8 mouse cellular contexts compared by ENCODE assay signal in the genomic region with DNA sequence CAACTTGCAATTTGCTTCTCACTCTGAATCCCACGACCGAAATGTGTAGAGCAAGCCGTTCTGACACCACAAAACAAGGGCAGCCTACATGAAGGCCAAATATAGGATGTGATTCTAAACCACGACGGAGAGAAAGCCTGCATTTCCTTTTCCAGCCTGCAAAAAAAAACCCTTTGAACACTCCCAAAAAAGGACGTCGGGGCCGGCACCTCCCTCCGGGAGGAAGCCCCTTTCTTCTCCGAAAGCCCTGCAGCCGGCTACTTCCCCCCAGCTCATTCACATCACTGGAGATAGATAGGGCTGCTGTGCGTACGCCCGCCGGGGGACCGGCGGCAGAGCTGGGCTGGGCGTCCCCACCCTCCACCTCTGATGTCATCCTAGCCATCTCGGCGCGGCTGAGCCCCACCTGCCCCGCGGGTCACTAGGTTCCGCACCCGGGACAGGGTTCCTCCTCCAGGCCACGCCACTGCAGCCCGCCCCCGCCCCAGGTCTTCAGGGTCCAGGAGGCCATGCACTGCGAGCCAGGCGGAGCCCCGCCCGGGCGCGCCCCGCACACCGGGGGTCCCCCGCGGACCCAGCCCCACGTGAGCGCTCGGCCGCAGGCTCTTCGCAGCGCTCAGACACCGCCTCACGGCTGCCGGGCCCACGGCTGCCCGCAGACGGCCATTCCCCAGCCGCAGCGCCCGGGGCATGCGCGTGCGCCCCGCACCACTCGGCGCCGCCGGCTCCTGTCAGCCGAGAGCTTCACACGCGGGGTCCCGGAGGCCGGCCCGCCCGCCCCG. TPM values are rescaled to one million over a fixed set of nuclear protein-coding genes. Genes with fewer than 3 reads are reported as not detected.
DNase-seq lines count a peak whose midpoint lies in the region; ATAC-seq lines count a peak whose summit lies in the region.

No protein-coding gene starts in this region.

- H3K27me3 ChIP-seq in embryonic facial prominence, embryonic 14.5 days (replicated peaks; ENCODE audit: control insufficient read depth, insufficient read depth, low read length), result no peaks in the 10 kb centered on the region
- no peaks in the 10 kb centered on the region for H3K27me3 ChIP-seq in heart, embryonic 11.5 days (ENCODE audit: control insufficient read depth, insufficient read depth, low read length)
- H3K27me3 ChIP-seq in kidney, embryonic 14.5 days (ENCODE audit: control insufficient read depth, insufficient read depth, low read length), result no peaks in the 10 kb centered on the region
- H3K27me3 ChIP-seq in liver, embryonic 16.5 days (ENCODE audit: control insufficient read depth, insufficient read depth, low read depth, low read length), result no peaks in the 10 kb centered on the region

- peak overlapping the region; percentile 91 for H3K27ac ChIP-seq in embryonic facial prominence, embryonic 14.5 days (replicated peaks; ENCODE audit: low read depth, low read length)
- peak overlapping the region; percentile 96 for H3K27ac ChIP-seq in heart, embryonic 11.5 days (ENCODE audit: low read depth, low read length)
- peak overlapping the region; percentile 94 for H3K27ac ChIP-seq in kidney, embryonic 14.5 days (ENCODE audit: low read depth, low read length)
- peak overlapping the region; percentile 93 for H3K27ac ChIP-seq in liver, embryonic 16.5 days (ENCODE audit: low read length)

- no peaks in the 10 kb centered on the region for H3K9me3 ChIP-seq in embryonic facial prominence, embryonic 14.5 days (ENCODE audit: control insufficient read depth, low read length)
- H3K9me3 ChIP-seq in heart, embryonic 11.5 days (replicated peaks; ENCODE audit: control insufficient read depth, low read length), result no peaks in the 10 kb centered on the region
- no peaks in the 10 kb centered on the region for H3K9me3 ChIP-seq in kidney, embryonic 14.5 days (ENCODE audit: control insufficient read depth, low read length)
- H3K9me3 ChIP-seq in liver, embryonic 16.5 days (replicated peaks; ENCODE audit: control insufficient read depth, low read length), result no peaks in the 10 kb centered on the region

- H3K4me1 ChIP-seq in embryonic facial prominence, embryonic 14.5 days (ENCODE audit: control insufficient read depth, insufficient read depth, low read length), result peaks cover 26% of the 10 kb centered on the region
- H3K4me1 ChIP-seq in heart, embryonic 11.5 days (ENCODE audit: control insufficient read depth, insufficient read depth, low read length), result peaks cover 45% of the 10 kb centered on the region
- peaks cover 40% of the 10 kb centered on the region for H3K4me1 ChIP-seq in kidney, embryonic 14.5 days (ENCODE audit: control insufficient read depth, insufficient read depth, low read length)
- H3K4me1 ChIP-seq in liver, embryonic 16.5 days (ENCODE audit: control insufficient read depth, low read depth, low read length), result peaks cover 53% of the 10 kb centered on the region

- H3K36me3 ChIP-seq in embryonic facial prominence, embryonic 14.5 days (ENCODE audit: control insufficient read depth, insufficient read depth, low read length), result no peaks in the 10 kb centered on the region
- no peaks in the 10 kb centered on the region; the same call in 1 of the 2 replicates for H3K36me3 ChIP-seq in heart, embryonic 11.5 days (ENCODE audit: control insufficient read depth, insufficient read depth, low read length)
- no peaks in the 10 kb centered on the region for H3K36me3 ChIP-seq in kidney, embryonic 14.5 days (ENCODE audit: control insufficient read depth, insufficient read depth, low read length)
- H3K36me3 ChIP-seq in liver, embryonic 16.5 days (ENCODE audit: control insufficient read depth, insufficient read depth), result no peaks in the 10 kb centered on the region

- peak; percentile 51 for ATAC-seq in embryonic facial prominence, embryonic 14.5 days (ENCODE audit: low read depth)
- ATAC-seq in heart, embryonic 11.5 days (replicated peaks; ENCODE audit: insufficient number of reproducible peaks, low FRiP score, low TSS enrichment), result peak; percentile 82
- peak; percentile 70 for ATAC-seq in kidney, embryonic 14.5 days (ENCODE audit: low FRiP score, low TSS enrichment)
- peak; percentile 80 for ATAC-seq in liver, embryonic 16.5 days (ENCODE audit: low read depth)

- H3K4me3 ChIP-seq in embryonic facial prominence, embryonic 14.5 days (ENCODE audit: low read depth, low read length), result peak overlapping the region; percentile 93
- H3K4me3 ChIP-seq in heart, embryonic 11.5 days (ENCODE audit: low read depth, low read length), result peak overlapping the region; percentile 86
- H3K4me3 ChIP-seq in kidney, embryonic 14.5 days (ENCODE audit: low read length), result peak overlapping the region; percentile 89
- H3K4me3 ChIP-seq in liver, embryonic 16.5 days (ENCODE audit: low read depth, low read length), result peak overlapping the region; percentile 91

- 1% methylated on average over 36 of the region's 69 CpGs for WGBS in embryonic facial prominence, embryonic 14.5 days
- under 1% methylated on average over 56 of the region's 69 CpGs for WGBS in heart, embryonic 11.5 days (ENCODE audit: insufficient replicate concordance)
- under 1% methylated on average over 60 of the region's 69 CpGs for WGBS in kidney, embryonic 14.5 days
- under 1% methylated on average over 62 of the region's 69 CpGs for WGBS in liver, embryonic 16.5 days (ENCODE audit: insufficient replicate concordance)

- peak; percentile 85 for DNase-seq in CD4-positive helper T cell, adult 2 months (ENCODE audit: low read depth, low spot score)
- peak; percentile 58 for DNase-seq in adrenal gland, postnatal 25 days
- peak; percentile 66 for DNase-seq in embryonic facial prominence, embryonic 14.5 days (ENCODE audit: low spot score)
- peak; percentile 80 for DNase-seq in neural tube, embryonic 10.5 days (ENCODE audit: extremely low spot score, low spot score)
- DNase-seq in thymus, adult 18-20 months, result peak; percentile 56 to 66

- H3K4me2 ChIP-seq in embryonic facial prominence, embryonic 14.5 days (ENCODE audit: low read depth, low read length), result peak overlapping the region; percentile 79
- peak overlapping the region; percentile 87 for H3K4me2 ChIP-seq in heart, embryonic 11.5 days
- peak overlapping the region; percentile 67 for H3K4me2 ChIP-seq in kidney, embryonic 14.5 days (replicated peaks; ENCODE audit: low read depth, low read length)
- H3K4me2 ChIP-seq in liver, embryonic 16.5 days (ENCODE audit: low read depth, low read length), result peak overlapping the region; percentile 99

- H3K9ac ChIP-seq in embryonic facial prominence, embryonic 14.5 days (ENCODE audit: low read depth, low read length), result peak overlapping the region; percentile 88
- peak overlapping the region; percentile 96 for H3K9ac ChIP-seq in heart, embryonic 11.5 days (ENCODE audit: low read depth, low read length)
- peak overlapping the region; percentile 89 for H3K9ac ChIP-seq in kidney, embryonic 14.5 days (ENCODE audit: low read depth, low read length)
- H3K9ac ChIP-seq in liver, embryonic 16.5 days (ENCODE audit: low read depth, low read length), result peak overlapping the region; percentile 90

RNA-seq across cellular contexts. Expression of a gene that starts 0.6 kb away (rescaled TPM):
- 43.3 and 52.6 TPM in 2 replicates for total RNA-seq in adrenal gland, postnatal 25 days (2021)
- 96.9 and 103 TPM in 2 replicates for polyA plus RNA-seq in embryonic facial prominence, embryonic 14.5 days (2014; fragmentation: Nextera tagmentation; extraction: Ambion mirVana)
- polyA plus RNA-seq in heart, embryonic 11.5 days (2014; fragmentation: Nextera tagmentation; extraction: Ambion mirVana), result 113 and 140 TPM in 2 replicates
- polyA plus RNA-seq in kidney, embryonic 14.5 days (2014; fragmentation: Nextera tagmentation; extraction: Ambion mirVana), result 42.1 and 108 TPM in 2 replicates
- 40.8 and 40.9 TPM in 2 replicates for polyA plus RNA-seq in liver, embryonic 16.5 days (2015; fragmentation: Nextera tagmentation; extraction: Ambion mirVana)

Comparison
In these comparisons a context has a peak if more than half of its experiments do, and no peak if none do; other contexts are left out.
1. Peak in every context shown above with its lines: DNase-seq, ATAC-seq, H3K4me3 ChIP-seq and H3K27ac ChIP-seq.